Mouse (Mus musculus): Measurements from ENCODE around the gene Irf4. TPM values are rescaled to one million over a fixed set of nuclear protein-coding genes. Genes with fewer than 3 reads are reported as not detected.

Irf4 gene
- polyA plus RNA-seq, 1 experiment from 2014 or later = 0.02 TPM

GRCm38 (mm10) chr13:30787960-30788359 lies 38.9 kb downstream of the Irf4 start:
- Histone ChIP-seq H3K4me3 (replicated peaks) (no peak overlapping the region), H3K27ac (no peak overlapping the region), H3K9me3 (replicated peaks) (no peaks in the 10 kb centered on the region), H3K36me3 (no peaks in the 10 kb centered on the region), H3K4me2 (no peak overlapping the region), H3K27me3 (no peaks in the 10 kb centered on the region), H3K4me1 (replicated peaks) (no peaks in the 10 kb centered on the region), H3K9ac (no peak overlapping the region)
- ATAC-seq (ENCODE audit: low read depth) (no peak), DNase-seq (no peak)
- 70% methylated on average over 4 of the region's 4 CpGs for WGBS (ENCODE audit: insufficient replicate concordance)

- no peak for ATAC-seq (ENCODE audit: low read depth)
- 40% methylated on average over 3 of the region's 3 CpGs for WGBS (ENCODE audit: insufficient replicate concordance)
Measured at GRCm38 (mm10) chr13:30788421-30788820, 39.4 kb downstream of the Irf4 start.

GRCm38 (mm10) chr13:30790016-30790415 lies 41.0 kb downstream of the Irf4 start:
- Histone ChIP-seq H3K4me2 (no peak overlapping the region), H3K9ac (no peak overlapping the region), H3K36me3 (no peaks in the 10 kb centered on the region), H3K4me1 (replicated peaks) (no peaks in the 10 kb centered on the region), H3K27ac (no peak overlapping the region), H3K27me3 (no peaks in the 10 kb centered on the region), H3K4me3 (replicated peaks) (no peak overlapping the region), H3K9me3 (replicated peaks) (no peaks in the 10 kb centered on the region)
- ATAC-seq (ENCODE audit: low read depth) = no peak
- 58% methylated on average over 5 of the region's 5 CpGs for WGBS (ENCODE audit: insufficient replicate concordance)
- no peak for DNase-seq

More at GRCm38 (mm10) chr13:30788421-30788820, 39.4 kb downstream of the Irf4 start:
- no peak overlapping the region for H3K4me2 ChIP-seq
- H3K9me3 ChIP-seq (replicated peaks) = no peaks in the 10 kb centered on the region
- H3K36me3 ChIP-seq = no peaks in the 10 kb centered on the region
- DNase-seq = no peak
- no peaks in the 10 kb centered on the region for H3K4me1 ChIP-seq (replicated peaks)
- no peak overlapping the region for H3K9ac ChIP-seq
- H3K4me3 ChIP-seq (replicated peaks) = no peak overlapping the region
- no peak overlapping the region for H3K27ac ChIP-seq
- no peaks in the 10 kb centered on the region for H3K27me3 ChIP-seq

- no peak overlapping the region for H3K4me3 ChIP-seq (replicated peaks)
- no peak overlapping the region for H3K27ac ChIP-seq
- 30% methylated on average over 9 of the region's 9 CpGs for WGBS (ENCODE audit: insufficient replicate concordance)
- no peak overlapping the region for H3K9ac ChIP-seq
- no peak for DNase-seq
- H3K27me3 ChIP-seq = no peaks in the 10 kb centered on the region
- ATAC-seq (ENCODE audit: low read depth) = no peak
- H3K36me3 ChIP-seq = no peaks in the 10 kb centered on the region
- H3K4me1 ChIP-seq (replicated peaks) = no peaks in the 10 kb centered on the region
- H3K9me3 ChIP-seq (replicated peaks) = no peaks in the 10 kb centered on the region
- H3K4me2 ChIP-seq = no peak overlapping the region
Measured at GRCm38 (mm10) chr13:30792308-30792707, 43.3 kb downstream of the Irf4 start.

GRCm38 (mm10) chr13:30792741-30793140 lies 43.7 kb downstream of the Irf4 start:
- no peak overlapping the region for H3K4me3 ChIP-seq (replicated peaks)
- DNase-seq (no peak), ATAC-seq (ENCODE audit: low read depth) (no peak)
- H3K36me3 ChIP-seq = no peaks in the 10 kb centered on the region
- no peak overlapping the region for H3K27ac ChIP-seq
- H3K4me1 ChIP-seq (replicated peaks) = no peaks in the 10 kb centered on the region
- no peaks in the 10 kb centered on the region for H3K27me3 ChIP-seq
- no peak overlapping the region for H3K9ac ChIP-seq
- H3K4me2 ChIP-seq = no peak overlapping the region
- 46% methylated on average over 3 of the region's 3 CpGs for WGBS (ENCODE audit: insufficient replicate concordance)
- H3K9me3 ChIP-seq (replicated peaks) = no peaks in the 10 kb centered on the region

- DNase-seq = no peak
- ATAC-seq (ENCODE audit: low read depth) = no peak
- Histone ChIP-seq H3K4me2 (no peak overlapping the region), H3K27ac (no peak overlapping the region), H3K9me3 (replicated peaks) (no peaks in the 10 kb centered on the region), H3K27me3 (no peaks in the 10 kb centered on the region), H3K4me1 (replicated peaks) (no peaks in the 10 kb centered on the region), H3K4me3 (replicated peaks) (no peak overlapping the region), H3K36me3 (no peaks in the 10 kb centered on the region), H3K9ac (no peak overlapping the region)
- 66% methylated on average over 4 of the region's 4 CpGs for WGBS (ENCODE audit: insufficient replicate concordance)
Measured at GRCm38 (mm10) chr13:30793196-30793595, 44.2 kb downstream of the Irf4 start.

- ATAC-seq (ENCODE audit: low read depth) = no peak
- no peaks in the 10 kb centered on the region for H3K36me3 ChIP-seq
- H3K4me3 ChIP-seq (replicated peaks) = no peak overlapping the region
- no peak for DNase-seq
- WGBS (ENCODE audit: insufficient replicate concordance) = 66% methylated on average over 5 of the region's 5 CpGs
- no peaks in the 10 kb centered on the region for H3K27me3 ChIP-seq
- no peaks in the 10 kb centered on the region for H3K4me1 ChIP-seq (replicated peaks)
- H3K9me3 ChIP-seq (replicated peaks) = no peaks in the 10 kb centered on the region
- H3K9ac ChIP-seq = no peak overlapping the region
- H3K27ac ChIP-seq = no peak overlapping the region
- H3K4me2 ChIP-seq = no peak overlapping the region
Measured at GRCm38 (mm10) chr13:30793616-30794015, 44.6 kb downstream of the Irf4 start.

GRCm38 (mm10) chr13:30795960-30796359 lies 46.9 kb downstream of the Irf4 start:
- Histone ChIP-seq H3K4me3 (replicated peaks) (no peak overlapping the region), H3K36me3 (no peaks in the 10 kb centered on the region), H3K9ac (no peak overlapping the region), H3K27ac (no peak overlapping the region), H3K4me2 (no peak overlapping the region), H3K27me3 (no peaks in the 10 kb centered on the region), H3K9me3 (replicated peaks) (no peaks in the 10 kb centered on the region), H3K4me1 (replicated peaks) (no peaks in the 10 kb centered on the region)
- 78% methylated on average over 4 of the region's 4 CpGs for WGBS (ENCODE audit: insufficient replicate concordance)
- no peak for ATAC-seq (ENCODE audit: low read depth)
- DNase-seq = no peak

- 61% methylated on average over 4 of the region's 4 CpGs for WGBS (ENCODE audit: insufficient replicate concordance)
- H3K9ac ChIP-seq = no peak overlapping the region
- no peaks in the 10 kb centered on the region for H3K36me3 ChIP-seq
- no peak overlapping the region for H3K4me3 ChIP-seq (replicated peaks)
- no peaks in the 10 kb centered on the region for H3K4me1 ChIP-seq (replicated peaks)
- H3K27ac ChIP-seq = no peak overlapping the region
- ATAC-seq (ENCODE audit: low read depth) = no peak
- DNase-seq = no peak
- no peaks in the 10 kb centered on the region for H3K9me3 ChIP-seq (replicated peaks)
- H3K4me2 ChIP-seq = no peak overlapping the region
- no peaks in the 10 kb centered on the region for H3K27me3 ChIP-seq
Measured at GRCm38 (mm10) chr13:30801886-30802285, 52.9 kb downstream of the Irf4 start.

- no peak overlapping the region for H3K27ac ChIP-seq
- H3K27me3 ChIP-seq = no peaks in the 10 kb centered on the region
- no peak overlapping the region for H3K9ac ChIP-seq
- H3K4me3 ChIP-seq (replicated peaks) = no peak overlapping the region
- no peaks in the 10 kb centered on the region for H3K36me3 ChIP-seq
- DNase-seq (no peak), ATAC-seq (ENCODE audit: low read depth) (no peak)
- H3K4me1 ChIP-seq (replicated peaks) = no peaks in the 10 kb centered on the region
- no peaks in the 10 kb centered on the region for H3K9me3 ChIP-seq (replicated peaks)
- H3K4me2 ChIP-seq = no peak overlapping the region
- WGBS (ENCODE audit: insufficient replicate concordance) = 80% methylated on average over 5 of the region's 5 CpGs
Measured at GRCm38 (mm10) chr13:30802336-30802955, 53.4 kb downstream of the Irf4 start.

- Histone ChIP-seq H3K27me3 (no peaks in the 10 kb centered on the region), H3K9me3 (replicated peaks) (no peaks in the 10 kb centered on the region), H3K4me2 (no peak overlapping the region), H3K27ac (no peak overlapping the region), H3K4me1 (replicated peaks) (no peaks in the 10 kb centered on the region), H3K36me3 (no peaks in the 10 kb centered on the region), H3K9ac (no peak overlapping the region), H3K4me3 (replicated peaks) (no peak overlapping the region)
- DNase-seq = no peak
- no peak for ATAC-seq (ENCODE audit: low read depth)
- WGBS (ENCODE audit: insufficient replicate concordance) = 84% methylated on average over 7 of the region's 7 CpGs
Measured at GRCm38 (mm10) chr13:30809240-30809639, 60.2 kb downstream of the Irf4 start.

GRCm38 (mm10) chr13:30813464-30813863 lies 64.4 kb downstream of the Irf4 start:
- H3K9me3 ChIP-seq (replicated peaks) = no peaks in the 10 kb centered on the region
- H3K36me3 ChIP-seq = peaks cover 16% of the 10 kb centered on the region; the same call in 1 of the 2 replicates
- no peaks in the 10 kb centered on the region for H3K4me1 ChIP-seq (replicated peaks)
- no peak overlapping the region for H3K4me2 ChIP-seq
- no peak overlapping the region for H3K9ac ChIP-seq
- no peaks in the 10 kb centered on the region for H3K27me3 ChIP-seq
- ATAC-seq (ENCODE audit: low read depth) = no peak
- no peak overlapping the region for H3K4me3 ChIP-seq (replicated peaks)
- 31% methylated on average over 5 of the region's 5 CpGs for WGBS (ENCODE audit: insufficient replicate concordance)
- DNase-seq = no peak
- no peak overlapping the region for H3K27ac ChIP-seq

Measured in liver, embryonic 13.5 days (tissue).